Mouse (Mus musculus) myocyte (in vitro differentiated cells): ENCODE results near the gene Ruvbl2.

Experiments
- CEBPB ChIP-seq: IDR thresholded peaks from 2 replicates; pipeline ENCODE4 v1.6.1; 2011; ENCODE audit warnings: mild to moderate bottlenecking, moderate library complexity; ENCODE audit not compliant: poor library complexity, insufficient read depth, severe bottlenecking
- E2F4 ChIP-seq: IDR thresholded peaks from one replicate; pipeline ENCODE4 v1.6.1; 2011; ENCODE audit warnings: mild to moderate bottlenecking, control low read depth, moderate library complexity; ENCODE audit not compliant: insufficient read depth
- MAX ChIP-seq: IDR thresholded peaks from one replicate; pipeline ENCODE4 v1.6.1; 2011; ENCODE audit warnings: low read depth, mild to moderate bottlenecking, control low read depth
- MYOG ChIP-seq, 3 experiments: IDR thresholded peaks; one replicate each; pipeline ENCODE4 v1.6.1; 2011; ENCODE audit warnings: control low read depth in 2 of 3, low read depth in 2 of 3, mild to moderate bottlenecking in 2 of 3; ENCODE audit not compliant: insufficient read length in 2 of 3, control insufficient read depth in 1 of 3, insufficient read depth in 1 of 3
- POLR2A ChIP-seq: IDR thresholded peaks from one replicate; pipeline ENCODE4 v1.6.1; 2011; ENCODE audit warnings: low read depth, mild to moderate bottlenecking, control low read depth, moderate library complexity; ENCODE audit not compliant: insufficient read length
- POLR2AphosphoS2 ChIP-seq: IDR thresholded peaks from one replicate; pipeline ENCODE4 v1.6.1; 2011; ENCODE audit warnings: low read depth, control low read depth; ENCODE audit not compliant: insufficient read length
- REST ChIP-seq: IDR thresholded peaks from one replicate; pipeline ENCODE4 v1.6.1; 2011; ENCODE audit warnings: mild to moderate bottlenecking, control low read depth, moderate library complexity; ENCODE audit not compliant: insufficient read depth, insufficient read length
- SRF ChIP-seq: IDR thresholded peaks from one replicate; pipeline ENCODE4 v1.6.1; 2011; ENCODE audit warnings: low read depth; ENCODE audit not compliant: control insufficient read depth, insufficient read length
- TCF12 ChIP-seq: IDR thresholded peaks from one replicate; pipeline ENCODE4 v1.6.1; 2011; ENCODE audit warnings: mild to moderate bottlenecking, control low read depth; ENCODE audit not compliant: poor library complexity, insufficient read depth, severe bottlenecking
- TCF3 ChIP-seq: IDR thresholded peaks from one replicate; pipeline ENCODE4 v1.6.1; 2011; ENCODE audit warnings: low read depth, control low read depth; ENCODE audit not compliant: insufficient read length
- USF1 ChIP-seq: IDR thresholded peaks from one replicate; pipeline ENCODE4 v1.6.1; 2011; ENCODE audit warnings: low read depth, mild to moderate bottlenecking, control low read depth, moderate library complexity

DNA sequence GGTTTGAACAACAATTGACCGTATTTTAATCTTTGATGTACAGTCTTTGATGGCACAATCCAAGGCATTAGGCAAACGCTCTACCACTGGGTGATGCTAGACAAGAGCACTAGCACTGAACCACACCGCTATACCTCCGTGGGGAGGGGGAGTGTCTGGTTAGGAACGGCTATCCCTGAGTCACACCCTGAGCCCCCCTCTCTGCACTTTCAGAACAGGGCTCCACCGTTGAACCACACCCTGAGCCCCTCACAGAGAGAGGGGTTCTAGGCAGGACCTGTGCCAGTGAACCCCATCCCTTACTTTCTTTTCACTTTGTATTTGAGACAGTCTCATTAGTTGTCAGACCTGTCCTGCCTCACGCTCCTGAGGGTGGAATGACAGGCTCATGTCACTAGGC lies 29.5 kb downstream of the Ruvbl2 start:
- TF ChIP-seq POLR2A (no peak), CEBPB (no peak), TCF12 (no peak), USF1 (no peak), MAX (no peak), POLR2AphosphoS2 (no peak), SRF (no peak), MYOG (IDR thresholded peaks at IDR 0.05; ENCODE audit: control insufficient read depth in 1 of 3, insufficient read depth in 1 of 3, insufficient read length in 2 of 3, low read depth in 2 of 3) (no peak), E2F4 (no peak), TCF3 (no peak), REST (no peak)
